Mouse (Mus musculus) activated CD4-positive, CD25-positive, alpha-beta regulatory T cell, adult 4 months (primary cell): ENCODE data around the gene Eef1akmt3. TPM values are rescaled to one million over a fixed set of nuclear protein-coding genes. Genes with fewer than 3 reads are reported as not detected.

Source experiments
- ATAC-seq: one replicate; pipeline ENCODE4 v1.8.0; 2017
- polyA plus RNA-seq, 2 experiments: library from polyadenylated mRNA; unstranded; fragments of 100-300 nt; shearing (Covaris generic); gene quantifications; one replicate each; pipeline ENCODE4 v1.2.1; 2017

Gene Eef1akmt3
- polyA plus RNA-seq, 2 experiments from 2014 or later: 0.52 TPM; not detected in 1

DNA sequence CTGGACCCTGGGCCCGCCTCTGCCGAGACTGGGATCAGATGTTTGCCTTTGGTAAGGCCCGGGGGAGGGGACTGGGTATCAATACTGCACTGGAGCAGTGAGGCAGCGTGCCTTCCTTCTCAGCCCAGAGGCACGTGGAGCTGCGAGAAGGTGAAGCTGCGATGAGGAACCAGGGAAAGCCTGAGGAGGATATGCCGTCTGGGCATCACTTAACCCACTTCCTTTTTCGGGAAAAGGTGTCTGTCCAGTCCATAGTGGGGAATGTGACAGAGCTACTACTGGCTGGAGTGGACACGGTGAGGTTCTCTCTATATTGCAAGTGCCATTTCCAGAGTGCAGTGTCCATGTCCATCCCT, 8.8 kb upstream of the Eef1akmt3 start:
- ATAC-seq: peak; percentile 19

DNA sequence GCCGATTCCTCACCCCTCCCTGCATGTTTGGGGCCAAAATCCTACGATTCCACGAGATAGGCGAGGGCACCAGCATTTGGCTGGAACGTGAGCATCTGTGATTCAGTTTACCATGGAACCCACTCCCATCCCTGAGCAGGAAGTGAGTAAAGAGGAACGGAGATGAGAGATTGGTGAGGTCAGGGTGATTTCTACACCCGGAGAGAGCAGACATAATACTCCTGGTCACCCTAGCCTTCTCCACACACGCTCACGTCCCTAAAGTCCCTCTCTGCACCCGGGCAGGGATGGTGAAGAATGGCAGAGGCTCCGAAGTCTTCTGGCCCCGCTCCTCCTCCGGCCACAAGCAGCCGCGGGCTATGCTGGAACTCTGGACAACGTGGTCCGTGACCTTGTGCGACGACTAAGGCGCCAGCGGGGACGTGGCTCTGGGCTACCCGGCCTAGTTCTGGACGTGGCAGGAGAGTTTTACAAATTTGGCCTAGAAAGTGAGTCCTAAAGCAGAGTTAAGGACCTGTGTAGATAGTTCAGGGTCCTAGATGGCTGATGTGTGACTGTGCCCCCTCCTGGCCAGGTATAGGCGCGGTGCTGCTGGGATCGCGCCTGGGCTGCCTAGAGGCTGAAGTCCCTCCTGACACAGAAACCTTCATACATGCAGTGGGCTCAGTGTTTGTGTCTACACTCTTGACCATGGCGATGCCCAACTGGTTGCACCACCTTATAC, 8.2 kb upstream of the Eef1akmt3 start:
- peak; percentile 57 for ATAC-seq

DNA sequence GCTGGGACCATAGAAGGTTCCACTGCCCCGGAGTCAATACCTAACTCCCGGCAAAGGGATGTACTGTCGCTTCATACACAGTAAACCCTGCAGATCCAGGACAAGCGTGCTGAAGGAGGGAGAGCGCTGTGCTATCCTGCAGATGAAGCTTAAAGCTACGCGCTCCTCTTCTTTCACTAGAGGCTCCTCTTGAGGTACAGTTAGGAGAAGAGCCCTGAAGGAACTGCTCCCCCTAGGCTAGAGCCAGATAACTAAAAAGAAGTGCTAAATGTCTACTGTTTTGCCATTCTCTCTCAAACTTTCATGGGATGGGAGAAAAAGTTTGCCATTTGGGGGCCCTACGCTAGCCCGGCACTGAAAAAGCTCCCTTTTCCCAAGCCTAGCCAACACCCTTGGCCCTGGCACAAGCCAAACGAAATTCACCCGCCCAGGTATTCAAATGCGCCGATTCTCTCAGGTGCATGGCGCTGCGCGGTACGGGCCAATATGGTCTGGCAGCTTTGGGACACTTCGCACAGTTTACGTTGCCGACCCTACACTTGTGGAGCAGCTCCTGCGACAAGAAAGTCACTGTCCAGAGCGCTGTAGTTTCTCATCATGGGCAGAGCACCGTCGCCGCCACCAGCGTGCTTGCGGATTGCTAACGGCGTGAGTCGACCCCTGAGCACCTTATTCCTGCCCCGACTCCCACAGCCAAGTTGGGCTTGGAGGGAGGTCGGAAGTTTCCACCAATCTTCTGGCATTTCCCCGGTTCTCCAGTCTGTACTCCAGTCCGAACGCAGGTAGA, 7.5 kb upstream of the Eef1akmt3 start:
- no peak for ATAC-seq

DNA sequence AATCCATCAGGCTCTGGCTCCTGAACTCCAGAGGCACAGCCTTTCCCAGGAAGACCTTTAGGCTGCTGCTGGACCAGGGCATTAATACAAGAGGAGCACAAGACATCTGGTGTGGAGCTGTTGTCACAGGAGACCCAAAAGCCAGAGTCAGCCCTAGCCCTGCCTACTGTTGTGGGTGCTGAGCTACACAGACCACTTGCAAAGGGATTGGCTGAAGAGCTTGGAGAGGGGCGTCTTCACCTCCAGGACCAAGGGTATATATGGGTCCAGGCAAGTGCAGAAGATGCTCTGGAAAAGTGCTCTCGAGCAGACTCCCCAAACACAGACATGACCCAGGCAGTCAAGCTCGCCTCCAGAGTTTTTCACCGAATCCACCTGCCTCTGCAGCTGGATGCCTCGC, 6.6 kb upstream of the Eef1akmt3 start, which contains the start of gene Cyp27b1:
Gene Cyp27b1, plus strand, starts transcription at position 297 of the 400 bp plus-strand sequence.
- ATAC-seq: no peak

DNA sequence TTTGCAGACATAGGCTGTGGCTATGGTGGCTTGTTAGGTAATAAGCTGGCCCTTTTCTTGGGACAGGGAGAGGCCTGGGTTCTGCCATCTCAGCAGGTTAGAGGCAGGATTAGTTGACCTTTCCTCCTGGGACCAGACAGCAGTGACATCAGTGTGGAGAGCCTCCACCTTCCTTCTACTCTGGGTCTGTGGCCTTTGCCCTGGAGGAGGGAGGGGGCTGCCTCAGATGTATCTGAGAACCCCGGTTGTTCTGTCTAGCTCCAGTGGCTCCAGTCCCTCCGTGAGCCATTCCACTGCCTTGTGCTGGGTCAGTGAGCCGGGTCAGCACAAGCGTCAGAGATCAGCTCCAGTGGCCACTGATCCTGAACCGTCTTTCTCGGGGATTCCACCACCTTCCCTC, 1.9 kb upstream of the Eef1akmt3 start:
- no peak for ATAC-seq

DNA sequence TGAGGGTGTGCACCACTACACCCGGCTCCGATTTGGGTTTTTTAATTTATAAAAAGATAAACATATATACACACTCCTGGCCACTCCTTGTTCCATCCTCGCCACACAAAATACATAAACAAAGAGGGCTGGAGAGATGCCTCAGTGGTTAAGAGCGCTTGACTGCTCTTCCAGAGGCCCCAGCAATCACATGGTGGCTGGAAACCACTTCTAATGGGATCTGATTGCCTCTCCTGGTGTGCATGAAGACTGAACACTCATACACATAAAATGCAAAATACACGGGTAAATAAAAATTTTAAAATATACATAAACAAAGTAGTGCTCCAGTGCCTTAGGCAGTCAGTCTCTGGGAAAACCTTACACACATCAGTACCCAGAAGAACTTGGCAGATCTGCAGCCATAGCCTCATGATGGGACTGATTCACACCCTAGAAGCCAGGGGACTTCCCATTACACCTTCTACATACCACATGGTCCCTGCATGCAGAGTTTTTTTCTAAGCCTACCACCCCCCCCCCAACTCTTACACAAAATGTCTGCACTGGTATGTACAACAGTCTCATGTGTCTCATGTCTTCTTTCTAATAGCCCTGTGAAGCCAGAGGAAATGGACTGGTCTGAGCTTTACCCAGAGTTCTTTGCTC, 1.3 kb upstream of the Eef1akmt3 start:
- ATAC-seq: no peak

DNA sequence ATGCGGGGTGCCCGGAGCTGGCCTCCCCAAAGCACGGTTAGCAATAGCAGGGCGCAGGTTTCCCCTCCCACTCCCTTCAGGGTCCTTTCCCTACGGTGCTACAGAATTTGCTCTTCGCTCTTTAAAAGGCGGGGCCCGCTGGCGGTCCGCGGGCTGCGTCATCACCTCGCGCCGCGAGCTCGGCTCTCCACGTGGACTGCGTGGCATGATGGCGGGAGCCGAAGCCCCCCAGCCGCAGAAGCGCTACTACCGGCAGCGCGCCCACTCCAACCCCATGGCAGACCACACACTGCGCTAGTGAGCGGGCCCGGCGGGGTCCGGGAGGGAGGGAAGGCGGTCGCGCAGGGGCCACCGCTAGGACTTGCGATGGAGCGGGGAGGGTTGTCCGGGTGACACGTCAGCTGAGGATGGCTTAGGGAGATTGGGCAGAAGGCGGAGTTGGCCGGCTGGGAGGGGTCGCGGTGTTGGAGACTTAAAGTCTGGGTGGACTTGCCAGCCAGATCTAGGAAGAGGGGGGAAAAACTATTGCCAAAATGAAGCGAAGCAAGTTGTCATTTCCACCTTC, 543 bp upstream of the Eef1akmt3 start:
- peak; percentile 75 for ATAC-seq

DNA sequence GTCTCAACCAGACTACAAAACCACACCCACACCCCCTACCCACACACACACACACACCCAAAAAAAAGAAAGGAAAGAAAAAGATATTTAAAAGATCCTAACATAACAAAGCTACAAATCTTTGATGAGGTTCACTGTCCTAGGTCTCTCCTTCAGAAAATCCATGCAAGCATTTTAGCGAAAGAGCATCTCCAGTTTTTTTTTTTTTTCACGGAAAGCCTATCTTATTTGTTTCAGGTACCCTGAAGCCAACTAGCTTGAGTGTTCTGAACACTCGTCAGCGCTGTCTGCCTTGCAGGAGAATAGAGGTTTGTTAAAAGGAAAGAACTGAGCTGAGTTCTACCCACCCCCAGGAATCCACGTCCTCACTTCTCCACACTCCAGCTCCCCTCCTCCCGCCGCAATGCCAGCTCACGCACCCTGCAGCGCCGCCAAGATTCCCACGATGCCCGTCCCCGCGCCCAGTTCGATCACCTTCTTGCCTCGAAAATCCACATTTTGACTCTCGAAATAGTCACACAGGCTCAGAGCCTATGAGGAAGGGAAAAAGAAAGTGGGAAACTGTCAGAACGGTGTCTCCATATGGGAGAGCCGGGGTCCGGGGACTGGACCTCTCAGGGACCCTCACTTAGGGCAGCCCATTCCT, 621 bp downstream of the Eef1akmt3 start:
- no peak for ATAC-seq

DNA sequence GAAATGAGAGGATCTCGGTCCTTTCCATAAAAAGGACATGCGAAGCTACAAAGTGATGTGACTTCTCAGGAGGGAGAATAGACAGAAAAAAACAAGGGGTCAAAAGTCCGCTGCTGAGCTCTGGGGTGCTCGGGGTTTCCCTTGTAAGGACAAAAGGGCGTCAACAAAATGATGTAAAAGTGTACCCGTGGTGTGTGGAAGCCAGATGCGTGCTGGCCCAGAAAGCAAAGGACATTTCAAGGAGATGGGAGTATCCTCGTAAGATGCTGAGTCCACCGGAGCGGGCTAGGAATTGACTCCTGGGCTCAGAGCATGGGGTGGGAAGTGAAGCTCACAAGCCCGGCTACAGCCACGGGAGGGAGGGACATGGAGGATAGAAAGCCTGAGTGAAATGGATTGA, 3.7 kb downstream of the Eef1akmt3 start:
- no peak for ATAC-seq

DNA sequence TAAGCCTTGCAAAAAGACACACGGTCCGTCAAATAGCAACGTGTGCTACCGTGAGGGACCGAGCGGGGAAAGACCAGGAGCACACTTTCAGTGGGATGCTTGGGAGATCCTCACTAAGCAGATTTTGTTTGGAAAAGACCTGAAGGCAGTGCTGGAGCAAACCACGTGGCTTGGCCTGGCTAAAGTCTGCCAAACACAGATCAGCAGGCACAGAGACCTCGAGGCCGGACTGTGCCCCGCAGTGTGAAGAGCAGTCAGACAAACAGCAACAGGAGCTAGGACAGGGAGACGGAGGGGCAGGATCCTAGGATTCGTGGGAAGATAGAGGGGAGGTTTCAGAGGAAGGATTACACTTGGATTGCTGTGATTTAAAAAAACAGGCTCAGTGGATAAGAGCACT, 5.0 kb downstream of the Eef1akmt3 start:
- ATAC-seq: no peak

DNA sequence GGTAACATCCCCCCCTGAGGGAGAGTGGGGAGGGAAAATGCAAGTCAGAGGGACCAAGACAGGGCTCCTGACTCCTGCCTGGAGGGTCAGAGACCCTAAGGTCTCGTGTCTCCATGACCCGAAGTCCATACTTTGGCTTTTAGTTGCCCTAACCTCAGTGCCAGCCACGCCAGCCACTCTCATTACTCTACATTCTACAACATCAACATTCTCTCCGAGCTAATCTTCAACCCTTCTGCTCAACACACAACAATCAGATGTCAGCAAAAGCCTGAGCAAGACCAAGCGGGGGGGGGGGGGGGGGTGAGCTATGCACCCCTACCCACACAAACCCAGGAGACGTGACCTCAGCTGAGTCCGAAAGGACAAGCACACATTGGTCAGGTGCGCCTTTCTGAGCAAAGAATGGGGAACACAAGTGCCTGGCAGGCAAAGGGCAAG, 8.0 kb downstream of the Eef1akmt3 start:
- ATAC-seq: no peak

DNA sequence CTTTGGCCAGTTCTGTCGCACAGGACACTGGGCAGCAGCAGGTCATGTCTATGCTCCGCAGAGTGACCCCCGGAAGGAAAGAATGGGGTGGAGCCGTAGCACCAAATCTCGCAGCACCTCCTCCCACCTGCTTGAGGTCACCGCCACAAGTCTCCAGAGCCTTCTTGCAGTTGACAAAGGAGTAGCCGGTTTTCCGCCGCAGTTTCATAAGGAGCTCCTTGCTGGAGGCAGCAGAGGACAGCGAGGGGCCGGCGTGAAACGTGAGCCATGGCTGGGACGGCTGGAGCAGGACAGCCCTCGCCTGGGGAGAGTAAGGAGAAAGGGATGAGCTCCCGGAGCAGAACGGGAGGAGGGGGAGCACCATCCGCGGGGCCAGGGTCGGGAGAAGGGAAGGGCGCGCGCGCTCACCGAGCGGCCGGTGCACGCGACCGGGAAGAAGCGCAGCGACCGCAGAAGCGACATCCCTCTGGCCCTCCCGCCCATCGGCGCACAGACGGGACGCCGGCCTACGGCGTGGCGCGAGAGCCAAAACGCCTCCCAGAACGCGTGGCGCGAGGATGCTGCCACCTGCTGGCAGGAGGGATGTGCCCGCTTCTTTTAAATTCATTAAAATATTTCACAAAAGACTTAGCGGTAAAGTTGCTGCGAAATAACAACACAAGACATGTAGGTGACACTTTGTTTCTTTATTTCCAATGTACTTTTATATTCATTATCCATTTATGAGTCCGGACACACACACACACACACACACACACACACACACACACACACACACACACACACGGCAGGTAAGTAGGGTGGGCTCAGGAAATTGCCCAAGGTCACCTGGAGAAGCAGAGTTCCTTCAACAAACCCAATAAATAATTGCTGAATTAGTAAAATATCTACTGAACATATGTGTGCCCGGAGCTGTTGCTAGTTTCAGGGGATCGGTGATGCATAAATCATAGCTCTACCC, 10.7 kb downstream of the Eef1akmt3 start, which contains the start of gene Tsfm:
Gene Tsfm, minus strand, starts transcription at position 505 of the 961 bp plus-strand sequence.
- peak; percentile 84 for ATAC-seq

DNA sequence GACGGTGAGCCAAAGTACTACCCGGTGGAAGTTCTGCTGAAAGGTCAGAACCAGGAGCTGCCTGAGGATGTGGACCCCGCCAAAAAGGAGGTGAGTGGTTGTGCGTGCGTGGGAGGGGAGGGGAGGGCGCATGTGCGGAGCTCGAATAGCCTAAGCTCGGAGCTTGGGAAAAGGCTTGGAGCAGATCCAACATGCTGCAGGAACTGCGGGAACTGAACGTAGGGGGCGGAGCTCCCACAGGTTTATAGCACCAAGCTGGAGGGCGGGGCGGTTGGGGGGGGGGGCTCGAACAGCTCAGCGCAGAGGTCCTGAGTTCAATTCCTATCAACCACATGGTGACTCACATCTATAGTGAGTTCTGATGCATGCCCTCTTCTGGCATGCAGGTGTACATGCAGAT, 22.9 kb downstream of the Eef1akmt3 start:
- ATAC-seq: no peak

DNA sequence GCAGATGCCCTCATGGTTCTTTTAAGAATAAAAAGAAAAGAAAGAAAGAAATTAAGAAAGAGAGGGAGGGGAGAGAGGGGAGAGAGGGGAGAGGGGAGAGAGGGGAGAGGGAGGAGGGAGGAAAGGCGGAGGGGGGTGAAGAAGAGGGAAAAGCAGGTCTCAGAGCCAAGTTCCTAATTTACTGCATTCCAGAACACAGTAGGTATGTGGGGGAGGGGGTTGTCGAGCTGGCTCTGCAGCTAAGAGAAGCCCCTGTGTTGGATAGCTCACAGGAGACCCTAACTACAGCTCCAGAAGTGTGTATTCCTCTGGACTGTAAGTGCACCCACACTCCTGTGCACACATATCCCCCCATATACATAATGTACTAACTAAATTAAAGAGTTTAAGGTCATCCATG, 24.2 kb downstream of the Eef1akmt3 start:
- ATAC-seq: no peak

DNA sequence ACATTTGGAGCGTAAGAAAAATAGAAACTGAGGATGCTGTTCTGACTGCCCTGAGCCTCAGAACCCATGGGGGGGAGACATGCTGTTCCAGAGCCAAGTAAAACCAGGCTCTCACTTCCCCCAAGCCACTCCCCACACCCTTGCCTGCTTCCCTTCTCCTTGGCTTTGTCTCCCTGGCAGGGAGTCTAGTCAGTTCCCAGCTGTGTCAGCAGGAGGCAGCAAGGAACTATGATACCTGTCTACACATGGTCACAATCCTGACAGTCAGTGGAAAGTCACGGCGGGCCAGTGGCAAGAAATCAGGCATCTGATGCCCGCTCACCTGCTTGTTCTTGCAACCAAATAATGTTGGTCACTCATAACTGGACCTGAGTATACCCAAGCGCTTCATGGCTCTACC, 24.8 kb downstream of the Eef1akmt3 start:
- ATAC-seq: no peak

DNA sequence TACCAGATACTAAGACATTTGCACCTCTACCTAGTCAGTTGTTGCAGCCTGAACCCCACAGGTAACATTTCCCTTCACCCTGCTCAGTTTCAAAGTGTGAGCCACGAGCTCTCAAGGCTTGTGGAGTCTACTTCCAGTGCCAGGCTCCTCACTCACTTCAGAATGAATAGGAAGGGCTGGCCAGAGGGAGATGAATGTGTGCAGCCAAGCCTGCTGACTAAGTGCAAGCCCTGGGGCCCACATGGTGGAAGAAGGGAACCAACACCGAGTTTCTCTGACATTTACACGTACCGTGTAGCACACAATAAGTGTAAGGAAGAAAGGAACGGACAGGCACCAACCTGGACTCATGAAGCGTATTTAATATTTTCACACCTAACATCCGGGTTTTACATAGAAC, 37.5 kb downstream of the Eef1akmt3 start:
- no peak for ATAC-seq

DNA sequence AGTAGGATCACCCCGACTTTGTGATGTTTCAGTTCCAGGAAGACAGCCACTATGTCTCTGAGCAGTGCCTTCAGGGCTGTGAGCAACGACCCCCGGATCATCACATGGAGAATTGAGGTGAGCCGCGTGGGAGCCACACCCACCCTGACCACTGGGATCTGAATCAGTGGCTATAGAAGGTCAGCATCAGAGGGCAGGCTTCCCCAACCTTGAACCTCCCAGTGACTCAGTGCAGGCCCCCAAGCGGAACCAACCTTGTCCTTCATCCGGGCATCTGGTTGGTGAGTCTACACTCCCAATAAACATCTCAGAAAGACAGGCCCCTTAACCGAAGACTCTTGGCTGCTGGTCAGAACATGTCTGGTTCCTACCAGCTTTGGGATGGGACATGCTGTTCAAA, 38.0 kb downstream of the Eef1akmt3 start:
- no peak for ATAC-seq

DNA sequence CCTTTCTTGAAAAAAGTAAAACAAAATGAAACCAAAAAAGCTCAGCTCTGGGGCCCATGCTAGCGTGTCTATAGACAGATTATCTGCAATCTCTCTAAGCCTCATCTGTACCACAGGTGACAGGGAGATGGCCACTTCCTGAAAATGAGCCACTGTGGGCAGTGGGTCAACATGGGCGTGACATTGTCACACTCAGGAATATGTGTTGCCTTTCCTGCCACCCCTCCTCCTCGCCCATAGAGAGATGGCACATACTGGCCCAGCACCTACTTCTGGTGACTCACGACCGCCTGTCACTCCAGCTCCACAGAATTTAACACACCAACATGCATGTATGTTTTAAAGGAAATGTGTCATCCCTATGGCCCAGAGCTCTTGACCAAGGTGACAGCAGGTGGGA, 38.5 kb downstream of the Eef1akmt3 start:
- no peak for ATAC-seq

DNA sequence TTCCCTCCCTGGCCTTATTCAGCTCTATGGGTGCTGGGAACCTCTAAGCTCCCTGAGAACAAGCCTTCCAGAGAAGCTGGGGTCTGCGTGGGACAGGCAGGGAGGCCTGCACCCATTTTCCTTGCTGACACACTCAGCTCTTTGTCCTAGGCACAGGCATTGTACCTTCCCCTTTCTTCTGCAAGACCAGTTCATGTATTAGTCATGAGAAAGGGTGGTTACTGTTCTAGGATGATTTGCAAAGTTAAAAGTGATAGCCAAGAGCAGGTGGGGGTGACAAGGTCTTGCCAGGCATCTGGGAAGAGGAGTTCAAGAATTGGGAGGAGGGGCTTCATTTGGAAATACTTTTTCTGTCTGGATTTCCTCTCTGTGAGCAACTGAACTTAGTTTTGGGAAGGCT, 39.3 kb downstream of the Eef1akmt3 start:
- ATAC-seq: no peak

DNA sequence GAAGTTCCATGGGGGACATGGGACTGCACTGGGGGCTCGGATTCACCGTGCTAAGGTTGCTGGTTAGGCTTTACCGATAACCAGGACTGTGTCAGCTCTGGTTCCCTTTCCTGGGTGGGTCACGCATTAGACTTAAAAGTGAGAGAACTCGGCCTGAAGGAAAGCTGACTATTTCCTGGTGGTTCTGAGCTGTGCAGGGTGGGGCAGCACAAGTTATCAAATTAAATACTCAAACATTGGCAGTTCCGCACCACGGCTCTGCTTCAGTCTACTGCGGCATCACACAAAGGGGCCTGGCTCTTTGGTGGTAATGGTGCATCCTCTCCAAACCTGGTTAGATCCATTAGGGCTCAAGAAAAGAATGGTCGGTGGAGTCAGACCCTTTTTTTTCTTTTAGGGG, 40.0 kb downstream of the Eef1akmt3 start:
- ATAC-seq: no peak

DNA sequence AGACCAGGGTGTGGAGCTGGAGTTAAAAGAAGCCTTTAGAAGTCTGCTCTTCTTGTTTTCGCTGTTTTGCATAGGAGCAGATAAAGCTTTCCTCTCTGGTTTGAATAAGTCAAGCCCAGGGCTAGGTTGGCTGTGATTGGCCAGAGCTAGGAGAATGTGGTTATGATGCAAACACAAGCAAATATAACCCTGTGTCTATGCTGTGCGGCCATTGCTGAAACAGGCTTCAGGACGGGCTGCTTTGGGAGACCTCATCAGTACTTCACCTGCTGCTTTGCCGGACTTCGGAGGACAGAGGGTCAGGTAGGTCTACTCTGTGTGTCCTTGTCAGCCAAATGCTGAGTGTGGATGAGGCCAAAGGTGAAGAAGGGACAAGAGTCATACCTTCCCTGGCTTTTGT, 40.8 kb downstream of the Eef1akmt3 start, which contains the start of gene Avil:
Gene Avil, plus strand, starts transcription at position 181 of the 400 bp plus-strand sequence.
- no peak for ATAC-seq
